Mouse (Mus musculus) CH12.LX (cell line): ENCODE results near the gene Mob1a. TPM values are rescaled to one million over a fixed set of nuclear protein-coding genes. Genes with fewer than 3 reads are reported as not detected.
A peak's percentile ranks its signal among the peaks of the same experiment; 100 is the strongest.

Experiments used
- DNase-seq: peaks from one replicate; pipeline ENCODE4 v3.0.0-alpha.2; 2013; ENCODE audit errors: extremely low read depth
- H3K27ac ChIP-seq: 2 replicates; pipeline ENCODE4 v1.5.1; 2012; ENCODE audit warnings: low read depth, mild to moderate bottlenecking, control low read depth, moderate library complexity; ENCODE audit not compliant: insufficient read depth
- H3K27me3 ChIP-seq: replicated peaks from 2 replicates; pipeline ENCODE3; 2012; ENCODE audit warnings: inconsistent platforms
- H3K36me3 ChIP-seq, 2 experiments: replicated peaks in 1 of 2; 2 replicates each; pipeline versions ENCODE3 to v1.6.1; 2012; ENCODE audit warnings: inconsistent platforms in 1 of 2, low read length in 1 of 2, mild to moderate bottlenecking in 1 of 2, mixed read lengths in 1 of 2, moderate library complexity in 1 of 2; ENCODE audit not compliant: control insufficient read depth in 1 of 2, insufficient read depth in 1 of 2
- H3K4me1 ChIP-seq, 2 experiments: 2 replicates each; pipeline ENCODE4 v1.6.1; 2012; ENCODE audit warnings: inconsistent platforms in 1 of 2, moderate library complexity in 1 of 2; ENCODE audit not compliant: insufficient read depth in 2 of 2, control insufficient read depth in 1 of 2
- H3K4me2 ChIP-seq: 2 replicates; pipeline ENCODE4 v1.6.1; 2012; ENCODE audit warnings: low read depth, mild to moderate bottlenecking, control low read depth; ENCODE audit not compliant: poor library complexity, insufficient read depth, severe bottlenecking
- H3K4me3 ChIP-seq, 3 experiments: fragments of 150-350 bp in 1 of 3; sonication (generic) in 1 of 3; replicated peaks in 1 of 3; 2 replicates each; pipeline versions ENCODE3 to v1.5.1; 2011 to 2012; ENCODE audit warnings: low read depth in 2 of 3, low read length in 2 of 3, mild to moderate bottlenecking in 2 of 3, moderate library complexity in 2 of 3, control low read depth in 1 of 3, improper control_type of control experiment in 1 of 3, inconsistent platforms in 1 of 3, mixed read lengths in 1 of 3; ENCODE audit not compliant: poor library complexity in 1 of 3
- H3K79me2 ChIP-seq: replicated peaks from 2 replicates; pipeline ENCODE4 v1.6.1; 2012; ENCODE audit warnings: mild to moderate bottlenecking, moderate library complexity; ENCODE audit not compliant: control insufficient read depth, poor library complexity, insufficient read depth, severe bottlenecking; ENCODE audit errors: extremely low read depth
- H3K9ac ChIP-seq: 2 replicates; pipeline ENCODE4 v1.6.1; 2012; ENCODE audit warnings: low read depth, mild to moderate bottlenecking, control low read depth, moderate library complexity; ENCODE audit not compliant: insufficient read depth
- H3K9me3 ChIP-seq: replicated peaks from 2 replicates; pipeline ENCODE3; 2012; ENCODE audit warnings: low read length, inconsistent platforms, mixed read lengths
- BHLHE40 ChIP-seq: IDR thresholded peaks from 2 replicates; pipeline ENCODE4 v1.6.1; 2011; ENCODE audit warnings: mild to moderate bottlenecking, low read depth, low read length, improper control_type of control experiment
- CHD2 ChIP-seq: IDR thresholded peaks from 2 replicates; pipeline ENCODE4 v1.6.1; 2011; ENCODE audit warnings: low read length, improper control_type of control experiment
- ELF1 ChIP-seq: IDR thresholded peaks from 2 replicates; pipeline ENCODE4 v1.6.1; 2014; ENCODE audit warnings: low read depth, mild to moderate bottlenecking, inconsistent platforms, low read length, improper control_type of control experiment
- ETS1 ChIP-seq: conservative IDR thresholded peaks from 2 replicates; pipeline ENCODE4 v1.6.1; 2012; ENCODE audit warnings: low read depth, mild to moderate bottlenecking, inconsistent platforms, low read length, improper control_type of control experiment, moderate library complexity
- HCFC1 ChIP-seq: IDR thresholded peaks from 2 replicates; pipeline ENCODE4 v1.6.1; 2012; ENCODE audit warnings: low read depth, mild to moderate bottlenecking, inconsistent platforms, low read length, improper control_type of control experiment
- IRF4 ChIP-seq: IDR thresholded peaks from 2 replicates; pipeline ENCODE4 v1.6.1; 2014; ENCODE audit warnings: low read depth, mild to moderate bottlenecking, inconsistent platforms, low read length, improper control_type of control experiment
- JUN ChIP-seq: IDR thresholded peaks from 2 replicates; pipeline ENCODE4 v1.6.1; 2011; ENCODE audit warnings: low read depth, mild to moderate bottlenecking, low read length, improper control_type of control experiment, moderate library complexity; ENCODE audit not compliant: insufficient read depth
- JUND ChIP-seq: conservative IDR thresholded peaks from 2 replicates; pipeline ENCODE4 v1.6.1; 2011; ENCODE audit warnings: low read depth, low read length, improper control_type of control experiment
- MAFK ChIP-seq: IDR thresholded peaks from 2 replicates; pipeline ENCODE4 v1.6.1; 2011; ENCODE audit warnings: low read length, improper control_type of control experiment; ENCODE audit not compliant: insufficient replicate concordance
- MAX ChIP-seq: IDR thresholded peaks from 2 replicates; pipeline ENCODE4 v1.6.1; 2011; ENCODE audit warnings: low read length, improper control_type of control experiment
- MAZ ChIP-seq: IDR thresholded peaks from 2 replicates; pipeline ENCODE4 v1.6.1; 2012; ENCODE audit warnings: low read depth, mild to moderate bottlenecking, inconsistent platforms, low read length, improper control_type of control experiment, moderate library complexity
- MXI1 ChIP-seq: IDR thresholded peaks from 2 replicates; pipeline ENCODE4 v1.6.1; 2011; ENCODE audit warnings: mild to moderate bottlenecking, low read depth, low read length, improper control_type of control experiment
- NELFE ChIP-seq: IDR thresholded peaks from 2 replicates; pipeline ENCODE4 v1.6.1; 2011; ENCODE audit warnings: low read depth, low read length, improper control_type of control experiment
- POLR2AphosphoS2 ChIP-seq: IDR thresholded peaks from 2 replicates; pipeline ENCODE4 v1.6.1; 2011; ENCODE audit warnings: low read depth, low read length, improper control_type of control experiment
- RAD21 ChIP-seq: IDR thresholded peaks from 2 replicates; pipeline ENCODE4 v1.6.1; 2011; ENCODE audit warnings: low read depth, mild to moderate bottlenecking, low read length, improper control_type of control experiment, moderate library complexity
- RCOR1 ChIP-seq: conservative IDR thresholded peaks from 2 replicates; pipeline ENCODE4 v1.6.1; 2012; ENCODE audit warnings: low read depth, mild to moderate bottlenecking, inconsistent platforms, low read length, improper control_type of control experiment
- SIN3A ChIP-seq: IDR thresholded peaks from 2 replicates; pipeline ENCODE4 v1.6.1; 2012; ENCODE audit warnings: low read length, improper control_type of control experiment, inconsistent platforms
- UBTF ChIP-seq: IDR thresholded peaks from 2 replicates; pipeline ENCODE4 v1.6.1; 2012; ENCODE audit warnings: low read depth, mild to moderate bottlenecking, inconsistent platforms, low read length, improper control_type of control experiment, moderate library complexity
- USF1 ChIP-seq: IDR thresholded peaks from 2 replicates; pipeline ENCODE4 v1.6.1; 2014; ENCODE audit warnings: low read depth, mild to moderate bottlenecking, inconsistent platforms, low read length, improper control_type of control experiment
- ZC3H11A ChIP-seq: IDR thresholded peaks from 2 replicates; pipeline ENCODE4 v1.6.1; 2012; ENCODE audit warnings: low read depth, mild to moderate bottlenecking, inconsistent platforms, low read length, improper control_type of control experiment
- ZKSCAN1 ChIP-seq: IDR thresholded peaks from 2 replicates; pipeline ENCODE4 v1.6.1; 2012; ENCODE audit warnings: low read depth, inconsistent platforms, low read length, improper control_type of control experiment, borderline replicate concordance
- ZMIZ1 ChIP-seq: IDR thresholded peaks from 2 replicates; pipeline ENCODE4 v1.6.1; 2012; ENCODE audit warnings: low read depth, mild to moderate bottlenecking, inconsistent platforms, low read length, improper control_type of control experiment
- ZNF384 ChIP-seq: IDR thresholded peaks from 2 replicates; pipeline ENCODE4 v1.6.1; 2012; ENCODE audit warnings: low read depth, low read length, improper control_type of control experiment, inconsistent platforms
- dilution Hi-C: fragments of 300-500 bp; cut with MboI; formaldehyde crosslinking; loops from 2 replicates; pipeline ENCODE4 v1.14.3; 2020; ENCODE audit warnings: low sequenced_read_pairs; ENCODE audit not compliant: extremely low pct_unique_long_range_greater_than_20kb, extremely low pct_ligation_motif_present
- in situ Hi-C: fragments of 300-500 bp; cut with MboI; formaldehyde crosslinking; loops from 3 replicates; pipeline ENCODE4 v1.14.3; 2019; ENCODE audit warnings: low sequenced_read_pairs, low pct_ligation_motif_present, low pct_unique_long_range_greater_than_20kb, mixed read lengths
- polyA plus RNA-seq: library from polyadenylated mRNA; unstranded; fragments of >175 nt; gene quantifications from 2 replicates; pipeline ENCODE4 v1.2.1, GENCODE M21; 2012; ENCODE audit warnings: low read depth; ENCODE audit not compliant: insufficient read length
- total RNA-seq, 2 experiments: library from RNA; depleted of rRNA; stranded (reverse); fragments of 300-350 nt in 1 of 2; fragments of >200 nt in 1 of 2; gene quantifications; 2 replicates each; pipeline ENCODE4 v1.2.3; 2012 to 2014

The Mob1a gene
- total and polyA plus RNA-seq, 3 experiments = 82.6 to 182 (median 99.8) TPM

DNA sequence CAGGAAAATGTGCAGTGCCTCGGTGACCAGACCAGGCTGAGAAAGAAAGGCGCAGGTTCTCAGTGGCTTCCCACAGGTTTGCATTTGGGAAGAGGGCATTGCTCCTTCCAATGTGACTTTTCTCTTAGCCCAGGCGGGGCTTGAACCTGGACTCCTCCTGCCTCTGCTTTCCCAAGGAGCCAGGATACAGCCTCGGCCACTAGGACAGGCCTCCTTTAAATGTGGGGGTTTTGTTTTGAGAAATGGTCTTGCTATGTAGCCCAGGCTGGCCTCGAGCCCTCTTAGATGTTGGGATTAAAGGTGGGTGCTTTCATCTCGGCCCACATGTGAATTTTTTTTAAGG is 549 bp downstream of the Mob1a start:
- H3K36me3 ChIP-seq = peaks cover 26 to 35% of the 10 kb centered on the region in 2 experiments
- peak overlapping the region; percentile 96 for H3K9ac ChIP-seq
- no peak for DNase-seq
- no peak overlapping the region for H3K27ac ChIP-seq
- no peaks in the 10 kb centered on the region for H3K9me3 ChIP-seq
- H3K4me1 ChIP-seq = peaks cover 13 to 42% of the 10 kb centered on the region in 2 experiments
- peaks cover 64% of the 10 kb centered on the region for H3K79me2 ChIP-seq
- no peaks in the 10 kb centered on the region for H3K27me3 ChIP-seq
- H3K4me2 ChIP-seq = peak overlapping the region; percentile 43; the same call in 1 of the 2 replicates
- dilution Hi-C loops (no loop called here), in situ Hi-C loops (no loop called here)
- H3K4me3 ChIP-seq = peak overlapping the region; percentile 85 to 94 (median 93)
- TF ChIP-seq HCFC1 (no peak), CHD2 (no peak), SIN3A (no peak), ZNF384 (no peak), ELF1 (no peak), UBTF (no peak), ETS1 (no peak), JUND (no peak), ZMIZ1 (no peak), USF1 (no peak), MXI1 (no peak), POLR2AphosphoS2 (no peak; the same call in 1 of the 2 replicates), RAD21 (no peak), MAZ (no peak), IRF4 (no peak)
- TF ChIP-seq, all 38 proteins: peak for 0

- no peak for DNase-seq
- Histone ChIP-seq H3K4me2 (peak overlapping the region; percentile 99), H3K27me3 (no peaks in the 10 kb centered on the region), H3K9ac (peak overlapping the region; percentile 96; the same call in 1 of the 2 replicates), H3K27ac (no peak overlapping the region)
- TF ChIP-seq BHLHE40 (no peak), MAX (no peak), MAFK (no peak), ZC3H11A (no peak), JUN (no peak), NELFE (no peak), ZKSCAN1 (no peak), RCOR1 (no peak), ETS1 (no peak)
- TF ChIP-seq, all 38 proteins: peak for 0
- in situ Hi-C loops (no loop called here), dilution Hi-C loops (no loop called here)
- H3K4me3 ChIP-seq = peak overlapping the region; percentile 85 to 94 (median 93)
- peaks cover 28 to 38% of the 10 kb centered on the region in 2 experiments for H3K36me3 ChIP-seq
- peaks cover 64% of the 10 kb centered on the region for H3K79me2 ChIP-seq
- peaks cover 13 to 38% of the 10 kb centered on the region in 2 experiments for H3K4me1 ChIP-seq
- no peaks in the 10 kb centered on the region for H3K9me3 ChIP-seq
Measured at GRCm38 (mm10) chr6:83326761-83327160, 945 bp downstream of the Mob1a start.
